Mouse (Mus musculus): ENCODE data around the gene Nrm.

Nrm gene

GRCm38 (mm10) chr17:35861198-35861857 lies at the start of gene Nrm:
Gene Nrm (plus strand): TSS chr17:35861318.
- peak; percentile 89 to 92 for DNase-seq (ENCODE audit: low spot score in 2 of 2)

GRCm38 (mm10) chr17:35812307-35812706 lies 48.8 kb upstream of the Nrm start:
- DNase-seq (ENCODE audit: low spot score in 2 of 2): no peak

GRCm38 (mm10) chr17:35812736-35813135 lies 48.4 kb upstream of the Nrm start:
- DNase-seq (ENCODE audit: low spot score in 2 of 2): no peak

DNA sequence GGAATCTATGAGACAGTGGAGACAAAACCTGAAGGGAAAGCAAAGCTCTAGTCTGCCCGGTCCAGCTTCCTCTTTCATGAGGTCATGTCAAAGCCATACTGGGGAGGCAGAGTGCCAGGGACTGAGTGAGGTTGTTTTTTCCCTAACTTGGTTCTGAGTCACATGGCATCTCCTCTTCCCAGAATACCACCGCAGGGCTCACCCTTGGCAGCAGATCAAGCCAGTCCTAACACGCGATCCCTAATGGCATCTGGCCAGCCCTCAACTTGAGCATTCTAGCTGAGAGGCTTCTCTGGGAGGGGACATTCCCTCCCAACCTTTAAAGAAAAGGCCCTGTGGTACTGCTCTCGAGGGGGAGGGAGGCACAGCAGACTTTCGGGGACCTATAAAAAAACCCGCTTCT lies 47.9 kb upstream of the Nrm start:
- peak; percentile 90 to 94 for DNase-seq (ENCODE audit: low spot score in 2 of 2)

GRCm38 (mm10) chr17:35813653-35814052 lies 47.5 kb upstream of the Nrm start:
- DNase-seq (ENCODE audit: low spot score in 2 of 2): no peak

DNA sequence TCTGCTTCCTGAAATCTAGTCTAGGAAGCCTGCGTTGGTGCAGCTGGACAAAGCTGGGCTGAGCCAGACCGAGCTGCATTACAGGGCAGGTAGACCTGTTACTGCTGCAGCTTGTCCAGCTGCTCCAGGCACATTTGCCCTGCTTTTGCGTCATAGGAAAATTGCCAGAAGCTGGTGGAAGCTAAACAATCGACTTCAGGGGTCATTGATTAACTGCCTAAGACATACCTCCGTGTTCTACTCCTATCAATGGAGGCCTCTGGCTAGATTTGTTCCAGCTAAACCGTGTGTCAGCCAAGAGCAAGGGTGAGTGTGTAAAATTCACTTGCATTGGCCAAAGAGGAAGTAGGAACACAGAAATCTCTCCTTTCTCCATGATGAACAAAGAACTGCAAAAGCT lies 46.4 kb upstream of the Nrm start:
- no peak for DNase-seq (ENCODE audit: low spot score in 2 of 2)

GRCm38 (mm10) chr17:35815836-35816235 lies 45.3 kb upstream of the Nrm start:
- DNase-seq (ENCODE audit: low spot score in 2 of 2): no peak

- no peak for DNase-seq (ENCODE audit: low spot score in 2 of 2)
Observed at GRCm38 (mm10) chr17:35816686-35817085, 44.4 kb upstream of the Nrm start.

DNA sequence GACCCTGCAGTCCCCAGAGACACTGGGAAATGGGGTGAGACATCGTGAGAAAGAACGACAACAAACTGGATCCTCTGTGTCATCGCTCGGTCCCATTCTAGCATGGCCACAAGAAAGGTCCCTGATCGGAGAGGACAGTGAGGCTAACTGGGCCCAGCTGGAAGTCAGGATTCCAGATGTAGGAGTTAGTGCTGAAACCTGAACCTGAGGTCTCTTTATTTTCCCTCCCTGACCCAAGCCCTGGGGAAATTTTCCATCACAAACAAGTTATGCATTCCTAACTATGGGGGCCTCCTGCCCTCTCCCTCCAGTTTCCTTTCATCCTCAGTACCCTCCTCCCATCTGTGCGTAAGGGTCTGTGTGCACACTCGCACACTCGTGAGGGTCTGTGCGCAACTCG lies 43.9 kb upstream of the Nrm start:
- DNase-seq (ENCODE audit: low spot score in 2 of 2): no peak

DNA sequence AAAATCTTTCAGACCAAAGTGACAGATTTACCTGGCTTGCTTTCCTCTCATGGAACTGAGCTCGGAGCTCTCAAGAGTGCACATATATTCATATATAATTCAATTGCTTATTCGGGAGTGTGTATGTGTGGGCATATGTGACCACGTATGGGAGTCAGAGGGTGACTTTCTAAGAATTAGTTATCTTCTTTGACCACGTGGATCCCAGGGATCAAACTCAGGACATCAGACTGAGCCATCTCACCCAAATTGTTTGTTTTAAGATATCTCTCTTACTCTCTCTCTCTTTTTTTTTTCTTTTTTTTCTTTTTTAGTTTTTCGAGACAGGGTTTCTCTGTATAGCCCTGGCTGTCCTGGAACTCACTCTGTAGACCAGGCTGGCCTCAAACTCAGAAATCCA lies 41.0 kb upstream of the Nrm start:
- DNase-seq (ENCODE audit: low spot score in 2 of 2): no peak

- peak; percentile 90 to 91 for DNase-seq (ENCODE audit: low spot score in 2 of 2)
Observed at GRCm38 (mm10) chr17:35821439-35822430, 39.4 kb upstream of the Nrm start, which contains the start of gene Ier3. Gene Ier3 (plus strand): TSS chr17:35821684.

DNA sequence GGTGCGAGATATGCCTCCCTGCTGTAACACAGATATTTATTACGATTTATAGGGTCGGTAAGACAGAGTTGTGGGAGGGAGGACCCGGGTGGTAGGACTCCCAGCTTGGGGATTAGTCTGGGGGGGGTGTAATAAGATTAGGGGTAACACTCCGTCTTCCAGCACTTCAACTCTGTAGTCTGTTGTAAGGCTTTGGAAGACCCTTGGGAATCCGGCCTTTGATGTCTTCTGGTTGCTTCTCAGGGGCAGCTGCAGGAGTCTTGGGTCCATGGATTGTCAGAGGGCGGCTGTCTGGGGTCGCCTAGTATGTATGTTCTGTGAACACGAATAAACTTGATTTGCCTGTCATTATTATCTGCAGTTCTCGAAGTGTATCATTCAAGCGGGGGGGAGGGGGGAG lies 38.6 kb upstream of the Nrm start:
- DNase-seq (ENCODE audit: low spot score in 2 of 2): no peak

DNA sequence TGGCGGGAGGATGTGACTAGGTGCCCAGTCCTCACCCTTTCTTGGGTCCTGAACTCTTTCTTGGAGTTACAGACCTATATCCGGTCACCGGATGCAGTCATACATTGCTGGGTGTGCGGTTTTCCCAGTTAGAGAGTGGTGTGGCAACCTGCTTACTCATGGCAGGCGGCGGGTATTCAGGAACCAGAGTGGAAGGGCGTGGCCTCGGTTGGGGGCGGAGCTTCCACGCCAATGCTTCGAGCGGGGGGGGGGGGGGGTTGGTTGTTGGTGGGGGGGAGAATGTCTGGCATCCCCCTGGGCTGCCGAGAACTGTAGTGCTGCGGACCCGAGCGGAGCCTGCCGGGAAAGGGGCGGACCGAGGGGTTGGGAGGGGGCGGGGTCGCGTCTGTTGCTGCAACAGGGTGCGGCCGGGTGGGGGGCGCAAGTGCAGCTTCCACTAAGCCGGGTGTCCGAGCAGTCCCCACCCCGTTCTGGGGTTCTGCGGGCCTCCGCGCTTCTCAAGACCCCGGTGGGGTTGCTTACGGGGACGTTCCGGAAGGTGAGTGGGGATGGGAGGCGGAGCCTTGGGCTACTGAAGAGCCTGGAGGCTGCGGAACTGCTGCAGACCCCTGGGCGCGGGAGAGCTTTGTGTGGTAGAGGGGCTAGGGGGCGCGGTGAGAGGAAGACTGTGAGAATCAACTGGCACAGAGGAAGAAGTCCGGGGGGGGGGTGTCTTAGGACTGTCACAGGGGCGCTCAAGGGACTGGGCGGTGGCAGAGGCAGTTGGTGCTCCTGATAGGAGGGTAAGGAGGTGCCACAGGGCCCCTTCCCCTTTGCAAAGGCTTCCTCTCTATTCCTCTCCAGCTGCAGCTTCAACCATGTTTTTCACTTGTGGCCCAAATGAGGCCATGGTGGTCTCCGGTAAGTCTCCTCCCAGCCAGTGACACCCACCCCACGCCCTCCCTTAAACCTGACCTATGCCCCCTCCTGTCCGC lies 37.9 kb upstream of the Nrm start, which contains the start of gene Flot1:
TSS of gene Flot1 (plus strand) at position 267 of the 974 bp plus-strand sequence.
- DNase-seq (ENCODE audit: low spot score in 2 of 2): peak; percentile 77 to 88

- DNase-seq (ENCODE audit: low spot score in 2 of 2): no peak
Observed at GRCm38 (mm10) chr17:35824402-35824801, 36.7 kb upstream of the Nrm start.

DNA sequence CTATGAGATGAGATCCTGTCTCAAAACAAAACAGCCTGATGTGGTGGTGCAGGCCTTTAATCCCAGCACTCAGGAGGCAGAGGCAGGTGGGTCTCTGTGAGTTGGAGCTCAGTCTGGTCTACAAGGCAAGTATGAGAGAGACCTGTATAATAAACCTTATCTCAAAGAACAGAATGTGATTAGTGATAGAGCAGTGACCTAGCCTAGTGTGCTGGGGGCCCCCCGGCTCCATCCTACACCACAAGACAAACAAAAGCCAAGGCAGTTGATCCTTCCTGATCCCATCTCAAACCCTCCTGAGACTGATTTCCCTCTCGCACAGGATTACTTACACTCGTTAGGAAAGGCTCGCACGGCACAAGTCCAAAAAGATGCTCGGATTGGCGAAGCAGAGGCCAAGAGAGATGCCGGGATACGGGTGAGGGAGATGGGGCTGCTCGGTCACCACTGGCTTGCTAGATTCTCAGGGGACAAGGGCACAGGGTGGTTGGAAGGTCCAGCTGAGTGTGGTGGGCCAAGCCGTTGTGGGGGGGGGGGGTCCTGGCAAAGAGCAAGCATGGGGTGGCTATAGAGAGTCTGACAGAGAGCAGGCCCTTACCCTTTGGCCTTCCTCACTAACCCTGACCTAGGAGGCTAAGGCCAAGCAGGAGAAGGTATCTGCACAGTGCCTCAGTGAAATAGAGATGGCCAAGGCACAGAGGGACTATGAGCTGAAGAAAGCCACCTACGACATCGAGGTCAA lies 35.8 kb upstream of the Nrm start:
- no peak for DNase-seq (ENCODE audit: low spot score in 2 of 2)

GRCm38 (mm10) chr17:35829737-35830136 lies 31.4 kb upstream of the Nrm start:
- DNase-seq (ENCODE audit: low spot score in 2 of 2): peak; percentile 76 to 85

DNA sequence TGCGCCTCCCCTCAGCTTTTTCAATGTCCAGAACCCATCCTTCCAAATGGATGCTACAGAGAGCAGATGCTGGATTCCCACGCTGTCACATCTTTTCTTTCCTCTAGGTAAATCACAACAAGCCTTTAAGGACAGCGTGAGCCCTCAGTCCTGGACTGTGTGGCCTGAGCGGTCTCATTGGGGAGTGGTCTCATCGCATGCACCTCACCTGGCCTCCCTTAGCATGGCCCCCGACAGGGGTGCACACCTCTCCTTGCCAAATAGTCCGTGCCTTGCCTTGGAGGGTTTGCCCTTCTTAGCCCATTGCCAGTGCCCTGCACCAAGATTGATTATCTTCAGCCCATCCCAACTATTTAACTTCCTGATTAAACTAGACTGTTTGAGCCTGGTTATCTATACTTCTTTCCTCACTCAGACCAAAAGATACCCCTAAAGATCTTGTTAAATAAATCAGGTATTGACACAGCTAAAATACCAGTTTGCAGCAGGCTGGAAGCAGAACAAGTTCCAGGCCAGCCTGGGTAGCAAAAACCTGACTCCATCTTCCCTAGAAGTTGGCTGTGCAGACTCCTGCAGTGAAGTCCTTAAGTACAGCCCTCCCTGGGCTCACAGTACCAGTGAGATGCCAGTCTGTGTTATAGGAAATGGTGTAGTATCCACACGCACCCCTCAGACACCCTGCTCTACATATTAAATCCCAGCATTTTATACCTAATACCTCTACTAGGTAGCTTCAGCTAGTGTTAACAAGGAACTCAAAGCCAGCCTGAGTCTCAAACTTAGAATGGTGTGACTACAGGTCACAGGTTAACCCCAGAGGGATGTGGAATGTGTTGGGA lies 28.5 kb upstream of the Nrm start:
- no peak for DNase-seq (ENCODE audit: low spot score in 2 of 2)

DNA sequence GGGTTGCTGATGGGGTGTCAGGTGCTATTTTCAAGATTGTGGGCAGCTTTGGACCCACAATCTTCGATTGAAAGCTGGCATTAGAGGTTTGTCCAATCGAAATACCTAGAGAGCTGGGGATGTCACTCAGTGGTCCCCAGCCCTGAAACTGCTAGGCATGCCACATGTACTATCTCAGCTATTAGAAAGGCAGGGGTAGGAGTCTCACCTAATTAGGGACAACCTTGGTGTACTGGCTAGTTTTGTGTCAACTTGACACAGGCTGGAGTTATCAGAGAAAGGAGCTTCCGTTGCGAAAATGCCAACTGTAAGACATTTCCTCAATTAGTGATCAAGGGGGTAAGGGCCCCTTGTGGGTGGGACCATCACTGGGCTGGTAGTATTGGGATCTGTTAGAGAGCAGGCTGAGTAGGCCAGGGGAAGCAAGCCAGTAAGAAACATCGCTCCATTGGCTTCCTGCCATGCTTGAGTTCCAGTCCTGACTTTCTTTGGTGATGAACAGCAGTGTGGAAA lies 27.8 kb upstream of the Nrm start:
- no peak for DNase-seq (ENCODE audit: low spot score in 2 of 2)

DNA sequence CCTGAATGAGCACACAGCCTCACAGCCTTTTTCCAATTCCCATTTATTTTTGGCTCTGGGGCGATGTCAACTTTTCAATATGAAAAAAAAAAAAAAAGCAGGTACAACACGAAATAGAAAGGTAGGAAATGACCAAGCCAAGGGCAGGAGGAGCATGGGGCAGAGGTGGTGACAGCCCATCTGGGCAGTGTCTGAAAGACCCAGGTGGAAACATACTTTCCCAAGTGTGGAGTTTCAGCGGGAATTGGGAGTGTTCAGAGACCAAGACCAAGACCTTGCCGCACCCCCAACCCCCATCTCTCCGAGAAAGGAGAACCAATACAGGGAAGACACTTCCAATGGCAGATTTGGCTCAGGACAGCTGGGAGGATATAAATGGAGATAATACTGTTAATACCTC lies 27.2 kb upstream of the Nrm start:
- DNase-seq (ENCODE audit: low spot score in 2 of 2): no peak

Data from urinary bladder, postnatal 36 days (tissue).